Mouse (Mus musculus): ENCODE data around the gene Rlim. TPM values are rescaled to one million over a fixed set of nuclear protein-coding genes. Genes with fewer than 3 reads are reported as not detected.

Gene Rlim
- polyA plus RNA-seq, 1 experiment from 2014 or later, result 41.5 TPM

DNA sequence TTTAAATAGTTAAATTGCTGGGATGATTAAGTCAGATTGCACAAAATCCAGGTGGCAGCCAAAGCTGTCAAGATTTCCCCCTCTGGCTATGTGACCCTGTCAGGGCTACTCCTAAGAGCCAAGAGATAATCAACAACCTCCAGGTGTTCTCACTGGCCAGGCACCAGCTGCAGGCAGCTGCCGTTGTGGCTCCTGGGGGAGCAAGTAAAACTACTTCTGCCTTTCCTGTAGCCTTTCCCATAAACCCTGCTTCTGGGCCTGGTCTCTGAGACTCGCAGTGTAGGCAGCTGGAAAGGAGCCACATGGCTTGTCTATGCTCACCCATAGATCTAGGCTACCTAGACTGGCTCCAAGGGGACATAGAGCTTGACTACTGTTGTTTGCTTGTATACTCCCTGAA lies 58.6 kb downstream of the Rlim start:
- H3K4me1 ChIP-seq (ENCODE audit: control insufficient read depth, insufficient read depth, low read length), result no peaks in the 10 kb centered on the region
- no peak for ATAC-seq (ENCODE audit: insufficient number of reproducible peaks, low FRiP score, low TSS enrichment, low read depth)
- H3K9ac ChIP-seq (ENCODE audit: low read length), result no peak overlapping the region
- no peaks in the 10 kb centered on the region for H3K36me3 ChIP-seq (ENCODE audit: control insufficient read depth, insufficient read depth, low read length)
- H3K4me2 ChIP-seq (ENCODE audit: low read depth, severe bottlenecking), result no peak overlapping the region
- peaks cover 8% of the 10 kb centered on the region; the same call in 1 of the 2 replicates for H3K27me3 ChIP-seq (ENCODE audit: control insufficient read depth, insufficient read depth, low read length)
- WGBS, result 23% methylated on average over 2 of the region's 2 CpGs
- H3K4me3 ChIP-seq (ENCODE audit: low read depth, low read length), result no peak overlapping the region
- DNase-seq (ENCODE audit: low spot score), result peak; percentile 25
- no peak overlapping the region for H3K27ac ChIP-seq (replicated peaks; ENCODE audit: low read depth, low read length)
- H3K9me3 ChIP-seq (ENCODE audit: control insufficient read depth, low read length), result no peaks in the 10 kb centered on the region

DNA sequence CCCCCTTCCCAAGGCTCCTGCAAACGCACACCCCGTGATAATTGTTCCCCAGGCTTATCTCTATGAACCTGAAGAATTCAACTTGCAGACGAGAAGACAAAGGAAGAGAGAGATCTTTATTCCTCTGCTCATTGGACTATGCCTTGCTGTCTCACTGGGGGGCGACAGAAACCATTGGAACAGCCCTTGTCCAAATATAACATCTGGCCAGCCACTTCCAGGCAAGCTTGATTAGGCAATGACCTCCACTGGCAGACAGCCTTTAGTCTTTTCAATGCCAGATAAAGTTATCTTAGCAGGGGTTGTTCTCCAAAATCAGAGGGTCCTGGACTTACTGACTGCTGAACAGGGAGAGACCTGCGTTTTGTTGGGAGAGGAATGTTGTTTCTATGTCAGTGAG lies 62.1 kb downstream of the Rlim start:
- Histone ChIP-seq H3K4me3 (ENCODE audit: low read depth, low read length) (no peak overlapping the region), H3K27me3 (ENCODE audit: control insufficient read depth, insufficient read depth, low read length) (peaks cover 10% of the 10 kb centered on the region), H3K4me2 (ENCODE audit: low read depth, severe bottlenecking) (no peak overlapping the region), H3K27ac (replicated peaks; ENCODE audit: low read depth, low read length) (no peak overlapping the region), H3K4me1 (ENCODE audit: control insufficient read depth, insufficient read depth, low read length) (no peaks in the 10 kb centered on the region), H3K9me3 (ENCODE audit: control insufficient read depth, low read length) (no peaks in the 10 kb centered on the region), H3K36me3 (ENCODE audit: control insufficient read depth, insufficient read depth, low read length) (no peaks in the 10 kb centered on the region), H3K9ac (ENCODE audit: low read length) (no peak overlapping the region)
- no peak for ATAC-seq (ENCODE audit: insufficient number of reproducible peaks, low FRiP score, low TSS enrichment, low read depth)
- DNase-seq (ENCODE audit: low spot score), result no peak
- WGBS, result 51% methylated on average over 5 of the region's 5 CpGs

DNA sequence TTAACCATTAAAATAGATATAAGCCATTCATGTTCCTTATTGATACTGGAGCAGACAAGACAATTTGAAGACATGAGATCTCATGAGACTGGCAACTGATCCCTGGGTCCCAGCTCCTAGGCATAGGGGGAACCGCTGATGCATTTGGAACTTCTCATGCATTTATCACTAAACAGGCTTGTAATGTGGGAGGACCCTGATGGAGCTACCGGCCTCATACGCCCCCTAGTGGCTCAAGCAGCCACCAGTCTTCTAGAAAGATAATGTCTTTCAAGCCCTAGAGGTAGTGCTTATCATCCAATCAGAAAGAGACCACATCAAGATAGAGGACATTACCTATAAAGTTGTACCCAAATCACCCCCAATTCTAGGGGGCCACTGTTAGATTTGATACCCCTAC lies 66.3 kb downstream of the Rlim start:
- no peak overlapping the region for H3K9ac ChIP-seq (ENCODE audit: low read length)
- ATAC-seq (ENCODE audit: insufficient number of reproducible peaks, low FRiP score, low TSS enrichment, low read depth), result no peak
- no peak overlapping the region for H3K4me2 ChIP-seq (ENCODE audit: low read depth, severe bottlenecking)
- H3K36me3 ChIP-seq (ENCODE audit: control insufficient read depth, insufficient read depth, low read length), result no peaks in the 10 kb centered on the region
- 10% methylated on average over 3 of the region's 3 CpGs for WGBS
- H3K9me3 ChIP-seq (ENCODE audit: control insufficient read depth, low read length), result no peaks in the 10 kb centered on the region
- H3K27ac ChIP-seq (replicated peaks; ENCODE audit: low read depth, low read length), result no peak overlapping the region
- peaks cover 13% of the 10 kb centered on the region for H3K27me3 ChIP-seq (ENCODE audit: control insufficient read depth, insufficient read depth, low read length)
- no peaks in the 10 kb centered on the region for H3K4me1 ChIP-seq (ENCODE audit: control insufficient read depth, insufficient read depth, low read length)
- DNase-seq (ENCODE audit: low spot score), result peak; percentile 62
- H3K4me3 ChIP-seq (ENCODE audit: low read depth, low read length), result no peak overlapping the region

Other genes starting within 250 kb of the Rlim start
- 22.7 and 25.7 TPM in 2 replicates for gene Slc16a2, start 159.3 kb downstream of the Rlim start, polyA plus RNA-seq (2014; fragmentation: Nextera tagmentation; extraction: Ambion mirVana)
- 1.2 and 1.6 TPM in 2 replicates for gene Nexmif, start 219.9 kb upstream of the Rlim start, polyA plus RNA-seq (2014; fragmentation: Nextera tagmentation; extraction: Ambion mirVana)